Mouse (Mus musculus): ENCODE results near the gene Klhdc7b. TPM values are rescaled to one million over a fixed set of nuclear protein-coding genes. Genes with fewer than 3 reads are reported as not detected.
A peak's percentile ranks its signal among the peaks of the same experiment; 100 is the strongest.
"Not testable (repeated sequence)": the region's sequence is repeated elsewhere in the genome, so short reads cannot be mapped to it uniquely, and the experiment has no call there.

The Klhdc7b gene
- polyA plus RNA-seq, 1 experiment: not detected

GRCm38 (mm10) chr15:89429352-89430221 lies 44.9 kb downstream of the Klhdc7b start, which contains the start of the genes C730034F03Rik, Gm44502 and Chkb:
C730034F03Rik (plus strand) TSS chr15:89429589.
Gm44502 (minus strand) TSS chr15:89429696.
Chkb (minus strand) TSS chr15:89429908.
- peak; percentile 21 for TF ChIP-seq POLR2A (IDR thresholded peaks at IDR 0.05; ENCODE audit: low read depth, low read length)
- no peak for TF ChIP-seq CTCF (IDR thresholded peaks at IDR 0.05; ENCODE audit: extremely low read depth, insufficient read depth, insufficient read length, insufficient replicate concordance)
- Histone ChIP-seq H3K36me3 (ENCODE audit: control insufficient read depth, insufficient read depth, low read length) (peaks cover 12% of the 10 kb centered on the region), H3K27me3 (ENCODE audit: control insufficient read depth, insufficient read depth, low read length) (no peaks in the 10 kb centered on the region), H3K4me3 (ENCODE audit: extremely low read depth, insufficient read depth, insufficient read length) (peak within 1 kb of the TSS; percentile 94), H3K4me1 (ENCODE audit: control insufficient read depth, insufficient read depth, insufficient read length) (peaks cover 7% of the 10 kb centered on the region), H3K27ac (ENCODE audit: insufficient read depth, low read length) (peak within 1 kb of the TSS; percentile 100)
- peak; percentile 85 to 88 for DNase-seq (ENCODE audit: low read depth in 1 of 2, low spot score in 2 of 2)
- under 1% methylated on average over 70 of the region's 70 CpGs for WGBS

- WGBS: 29% methylated on average over 6 of the region's 6 CpGs
- no peak for DNase-seq (ENCODE audit: low read depth in 1 of 2, low spot score in 2 of 2)
- H3K27ac ChIP-seq (ENCODE audit: insufficient read depth, low read length): peak overlapping the region; percentile 100
Measured at GRCm38 (mm10) chr15:89430341-89430740, 45.6 kb downstream of the Klhdc7b start.

GRCm38 (mm10) chr15:89430771-89431170 lies 46.1 kb downstream of the Klhdc7b start:
- peaks cover 12% of the 10 kb centered on the region for H3K36me3 ChIP-seq (ENCODE audit: control insufficient read depth, insufficient read depth, low read length)
- H3K27ac ChIP-seq (ENCODE audit: insufficient read depth, low read length); H3K4me1 ChIP-seq (ENCODE audit: control insufficient read depth, insufficient read depth, insufficient read length); H3K27me3 ChIP-seq (ENCODE audit: control insufficient read depth, insufficient read depth, low read length); DNase-seq (ENCODE audit: low read depth in 1 of 2, low spot score in 2 of 2); H3K4me3 ChIP-seq (ENCODE audit: extremely low read depth, insufficient read depth, insufficient read length): not testable (repeated sequence)
- 36% methylated on average over 9 of the region's 9 CpGs for WGBS

More at GRCm38 (mm10) chr15:89430341-89430740, 45.6 kb downstream of the Klhdc7b start:
- TF ChIP-seq CTCF (IDR thresholded peaks at IDR 0.05; ENCODE audit: extremely low read depth, insufficient read depth, insufficient read length, insufficient replicate concordance): no peak
- peaks cover 7% of the 10 kb centered on the region for H3K4me1 ChIP-seq (ENCODE audit: control insufficient read depth, insufficient read depth, insufficient read length)
- H3K4me3 ChIP-seq (ENCODE audit: extremely low read depth, insufficient read depth, insufficient read length): peak overlapping the region; percentile 94
- H3K36me3 ChIP-seq (ENCODE audit: control insufficient read depth, insufficient read depth, low read length): peaks cover 12% of the 10 kb centered on the region
- H3K27me3 ChIP-seq (ENCODE audit: control insufficient read depth, insufficient read depth, low read length): no peaks in the 10 kb centered on the region

GRCm38 (mm10) chr15:89431271-89431670 lies 46.6 kb downstream of the Klhdc7b start:
- H3K4me1 ChIP-seq (ENCODE audit: control insufficient read depth, insufficient read depth, insufficient read length): peaks cover 7% of the 10 kb centered on the region
- no peaks in the 10 kb centered on the region for H3K27me3 ChIP-seq (ENCODE audit: control insufficient read depth, insufficient read depth, low read length)
- WGBS: 73% methylated on average over 3 of the region's 3 CpGs
- peaks cover 9% of the 10 kb centered on the region for H3K36me3 ChIP-seq (ENCODE audit: control insufficient read depth, insufficient read depth, low read length)
- no peak for DNase-seq (ENCODE audit: low read depth in 1 of 2, low spot score in 2 of 2)
- no peak overlapping the region for H3K4me3 ChIP-seq (ENCODE audit: extremely low read depth, insufficient read depth, insufficient read length)
- TF ChIP-seq CTCF (IDR thresholded peaks at IDR 0.05; ENCODE audit: extremely low read depth, insufficient read depth, insufficient read length, insufficient replicate concordance) (no peak), POLR2A (IDR thresholded peaks at IDR 0.05; ENCODE audit: low read depth, low read length) (no peak)
- H3K27ac ChIP-seq (ENCODE audit: insufficient read depth, low read length): no peak overlapping the region

- no peak for TF ChIP-seq CTCF (IDR thresholded peaks at IDR 0.05; ENCODE audit: extremely low read depth, insufficient read depth, insufficient read length, insufficient replicate concordance)
- no peak for TF ChIP-seq POLR2A (IDR thresholded peaks at IDR 0.05; ENCODE audit: low read depth, low read length)
- no peak overlapping the region for H3K27ac ChIP-seq (ENCODE audit: insufficient read depth, low read length)
- no peaks in the 10 kb centered on the region for H3K27me3 ChIP-seq (ENCODE audit: control insufficient read depth, insufficient read depth, low read length)
- DNase-seq (ENCODE audit: low read depth in 1 of 2, low spot score in 2 of 2): no peak
- H3K4me3 ChIP-seq (ENCODE audit: extremely low read depth, insufficient read depth, insufficient read length): no peak overlapping the region
- H3K36me3 ChIP-seq (ENCODE audit: control insufficient read depth, insufficient read depth, low read length): peaks cover 5% of the 10 kb centered on the region
- WGBS: 93% methylated on average over 6 of the region's 6 CpGs
- peaks cover 7% of the 10 kb centered on the region for H3K4me1 ChIP-seq (ENCODE audit: control insufficient read depth, insufficient read depth, insufficient read length)
Measured at GRCm38 (mm10) chr15:89431806-89432205, 47.1 kb downstream of the Klhdc7b start.

GRCm38 (mm10) chr15:89432946-89433345 lies 48.2 kb downstream of the Klhdc7b start:
- peaks cover 7% of the 10 kb centered on the region for H3K4me1 ChIP-seq (ENCODE audit: control insufficient read depth, insufficient read depth, insufficient read length)
- TF ChIP-seq CTCF (IDR thresholded peaks at IDR 0.05; ENCODE audit: extremely low read depth, insufficient read depth, insufficient read length, insufficient replicate concordance) (no peak), POLR2A (IDR thresholded peaks at IDR 0.05; ENCODE audit: low read depth, low read length) (no peak)
- no peaks in the 10 kb centered on the region for H3K27me3 ChIP-seq (ENCODE audit: control insufficient read depth, insufficient read depth, low read length)
- H3K4me3 ChIP-seq (ENCODE audit: extremely low read depth, insufficient read depth, insufficient read length): no peak overlapping the region
- no peaks in the 10 kb centered on the region; the same call in 1 of the 2 replicates for H3K36me3 ChIP-seq (ENCODE audit: control insufficient read depth, insufficient read depth, low read length)
- DNase-seq (ENCODE audit: low read depth in 1 of 2, low spot score in 2 of 2): no peak
- no peak overlapping the region for H3K27ac ChIP-seq (ENCODE audit: insufficient read depth, low read length)
- 86% methylated on average over 4 of the region's 4 CpGs for WGBS

- WGBS: 89% methylated on average over 3 of the region's 3 CpGs
- H3K4me1 ChIP-seq (ENCODE audit: control insufficient read depth, insufficient read depth, insufficient read length): peaks cover 3% of the 10 kb centered on the region; the same call in 1 of the 2 replicates
- H3K27me3 ChIP-seq (ENCODE audit: control insufficient read depth, insufficient read depth, low read length): no peaks in the 10 kb centered on the region
- no peaks in the 10 kb centered on the region; the same call in 1 of the 2 replicates for H3K36me3 ChIP-seq (ENCODE audit: control insufficient read depth, insufficient read depth, low read length)
- no peak for TF ChIP-seq POLR2A (IDR thresholded peaks at IDR 0.05; ENCODE audit: low read depth, low read length)
- TF ChIP-seq CTCF (IDR thresholded peaks at IDR 0.05; ENCODE audit: extremely low read depth, insufficient read depth, insufficient read length, insufficient replicate concordance): no peak
- no peak overlapping the region for H3K4me3 ChIP-seq (ENCODE audit: extremely low read depth, insufficient read depth, insufficient read length)
- no peak overlapping the region for H3K27ac ChIP-seq (ENCODE audit: insufficient read depth, low read length)
- no peak for DNase-seq (ENCODE audit: low read depth in 1 of 2, low spot score in 2 of 2)
Measured at GRCm38 (mm10) chr15:89434136-89434535, 49.4 kb downstream of the Klhdc7b start.

Data from spleen, adult 2 months (tissue).